Mouse (Mus musculus) MEL (cell line): ENCODE data around the gene Wnt2b.

Experiments
- BHLHE40 ChIP-seq: IDR thresholded peaks from 2 replicates; pipeline ENCODE4 v1.6.1; 2012; ENCODE audit warnings: low read depth, mild to moderate bottlenecking, inconsistent platforms, low read length, improper control_type of control experiment, borderline replicate concordance
- CTCF ChIP-seq, 3 experiments: IDR thresholded peaks in 2 of 3; conservative IDR thresholded peaks in 1 of 3; 2 replicates each; pipeline ENCODE4 v1.5.1; 2011 to 2012; ENCODE audit warnings: low read length in 3 of 3, low read depth in 2 of 3, mild to moderate bottlenecking in 2 of 3, improper control_type of control experiment in 1 of 3, inconsistent platforms in 1 of 3, mixed read lengths in 1 of 3, moderate library complexity in 1 of 3; ENCODE audit not compliant: control insufficient read depth in 1 of 3, insufficient read depth in 1 of 3, poor library complexity in 1 of 3, severe bottlenecking in 1 of 3
- EP300 ChIP-seq, 2 experiments: IDR thresholded peaks; 2 replicates each; pipeline ENCODE4 v1.6.1; 2011; ENCODE audit warnings: improper control_type of control experiment in 2 of 2, low read length in 2 of 2, low read depth in 1 of 2, mild to moderate bottlenecking in 1 of 2
- HCFC1 ChIP-seq: IDR thresholded peaks from 2 replicates; pipeline ENCODE4 v1.6.1; 2012; ENCODE audit warnings: low read depth, mild to moderate bottlenecking, inconsistent platforms, low read length, improper control_type of control experiment, moderate library complexity
- MAZ ChIP-seq: IDR thresholded peaks from 2 replicates; pipeline ENCODE4 v1.6.1; 2012; ENCODE audit warnings: low read depth, mild to moderate bottlenecking, inconsistent platforms, low read length, improper control_type of control experiment
- MYB ChIP-seq: IDR thresholded peaks from 2 replicates; pipeline ENCODE4 v1.6.1; 2011; ENCODE audit warnings: mild to moderate bottlenecking, low read depth, low read length, improper control_type of control experiment
- NELFE ChIP-seq: IDR thresholded peaks from 2 replicates; pipeline ENCODE4 v1.6.1; 2011; ENCODE audit warnings: low read depth, low read length, improper control_type of control experiment
- POLR2A ChIP-seq, 2 experiments: IDR thresholded peaks; 2 replicates each; pipeline ENCODE4 v1.6.1; 2011 to 2012; ENCODE audit warnings: low read length in 2 of 2, mild to moderate bottlenecking in 2 of 2, control low read depth in 1 of 2, improper control_type of control experiment in 1 of 2, low read depth in 1 of 2, moderate library complexity in 1 of 2; ENCODE audit not compliant: control insufficient read depth in 1 of 2, insufficient read depth in 1 of 2, poor library complexity in 1 of 2
- TAL1 ChIP-seq: IDR thresholded peaks from 2 replicates; pipeline ENCODE4 v1.6.1; 2012; ENCODE audit warnings: mild to moderate bottlenecking, inconsistent platforms, low read length, moderate library complexity, mixed read lengths
- TBP ChIP-seq: IDR thresholded peaks from 2 replicates; pipeline ENCODE4 v1.8.0; 2011; ENCODE audit warnings: low read depth, low read length, improper control_type of control experiment
- TCF12 ChIP-seq: IDR thresholded peaks from 2 replicates; pipeline ENCODE4 v1.6.1; 2014; ENCODE audit warnings: low read depth, mild to moderate bottlenecking, inconsistent platforms, low read length, improper control_type of control experiment, moderate library complexity
- USF1 ChIP-seq: IDR thresholded peaks from 2 replicates; pipeline ENCODE4 v1.6.1; 2014; ENCODE audit warnings: low read depth, mild to moderate bottlenecking, inconsistent platforms, low read length, improper control_type of control experiment, moderate library complexity
- ZNF384 ChIP-seq: IDR thresholded peaks from 2 replicates; pipeline ENCODE4 v1.6.1; 2012; ENCODE audit warnings: low read depth, mild to moderate bottlenecking, inconsistent platforms, low read length, improper control_type of control experiment

DNA sequence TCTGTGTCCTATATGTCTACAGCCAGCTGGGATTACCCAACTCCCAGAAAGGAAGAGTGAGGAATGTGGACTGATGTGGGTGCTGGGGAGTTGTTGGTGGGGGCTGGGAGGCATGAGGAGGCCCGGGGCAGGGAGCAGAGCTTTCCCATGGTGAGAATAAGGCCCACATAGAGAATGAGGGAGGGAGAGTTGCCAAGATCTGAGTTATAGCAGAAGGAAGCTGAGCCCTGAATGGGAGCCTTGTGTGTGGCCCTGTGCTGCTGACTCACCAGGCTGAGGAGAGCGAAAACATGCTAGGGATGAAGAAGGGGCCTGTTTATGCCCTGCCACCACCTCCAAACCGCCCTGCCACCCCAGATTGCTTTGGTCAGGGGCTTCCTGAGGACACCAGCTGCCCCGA is 32.1 kb upstream of the Wnt2b start:
- no peak for TF ChIP-seq BHLHE40
- no peak for TF ChIP-seq TAL1
- TF ChIP-seq POLR2A (IDR thresholded peaks at IDR 0.05; ENCODE audit: control insufficient read depth in 1 of 2, insufficient read depth in 1 of 2, low read depth in 1 of 2, low read length in 2 of 2, poor library complexity in 1 of 2): no peak
- no peak for TF ChIP-seq TCF12
- no peak for TF ChIP-seq CTCF (IDR thresholded peaks at IDR 0.05 in 2 of 3, conservative IDR thresholded peaks at IDR 0.05 in 1 of 3; ENCODE audit: control insufficient read depth in 1 of 3, insufficient read depth in 1 of 3, low read depth in 2 of 3, low read length in 3 of 3, poor library complexity in 1 of 3, severe bottlenecking in 1 of 3)
- TF ChIP-seq MYB: no peak
- TF ChIP-seq ZNF384: no peak
- TF ChIP-seq MAZ: no peak
- TF ChIP-seq NELFE: no peak
- no peak for TF ChIP-seq HCFC1
- TF ChIP-seq EP300 (IDR thresholded peaks at IDR 0.05; ENCODE audit: low read depth in 1 of 2, low read length in 2 of 2): no peak
- no peak for TF ChIP-seq TBP
- TF ChIP-seq USF1: no peak
